Mouse (Mus musculus) heart, adult 2 months (tissue): ENCODE results near the gene Mxra7.

ENCODE experiments used
- CTCF ChIP-seq: fragments of 200-600 bp; IDR thresholded peaks from 2 replicates; pipeline ENCODE4 v1.8.1; 2022; ENCODE audit warnings: antibody characterized with exemption, mild to moderate bottlenecking, moderate library complexity
- EP300 ChIP-seq: fragments of 200-500 bp; IDR thresholded peaks from 2 replicates; pipeline ENCODE4 v1.6.1; 2011; ENCODE audit warnings: low read depth, low read length, control low read depth; ENCODE audit not compliant: insufficient read depth

GRCm38 (mm10) chr11:116807526-116807925 lies 20.3 kb downstream of the Mxra7 start:
- TF ChIP-seq CTCF (no peak), EP300 (no peak)
